Mouse (Mus musculus) right cerebral cortex, postnatal 36 days (tissue): ENCODE data around the gene Gm4869.
"Not testable (repeated sequence)": the region's sequence is repeated elsewhere in the genome, so short reads cannot be mapped to it uniquely, and the experiment has no call there.

Source experiments
- DNase-seq, 2 experiments: peaks; one replicate each; pipeline ENCODE4 v3.0.0; 2022; ENCODE audit warnings: low spot score in 2 of 2, mixed read lengths in 1 of 2

Gene Gm4869

GRCm38 (mm10) chr5:140464943-140465342 lies 19.5 kb downstream of the Gm4869 start:
- no peak for DNase-seq

- DNase-seq, result no peak
Observed at GRCm38 (mm10) chr5:140472336-140472735, 26.9 kb downstream of the Gm4869 start.

GRCm38 (mm10) chr5:140481458-140481857 lies 36.0 kb downstream of the Gm4869 start:
- peak in 1 of 2 experiments; percentile 28 for DNase-seq

DNA sequence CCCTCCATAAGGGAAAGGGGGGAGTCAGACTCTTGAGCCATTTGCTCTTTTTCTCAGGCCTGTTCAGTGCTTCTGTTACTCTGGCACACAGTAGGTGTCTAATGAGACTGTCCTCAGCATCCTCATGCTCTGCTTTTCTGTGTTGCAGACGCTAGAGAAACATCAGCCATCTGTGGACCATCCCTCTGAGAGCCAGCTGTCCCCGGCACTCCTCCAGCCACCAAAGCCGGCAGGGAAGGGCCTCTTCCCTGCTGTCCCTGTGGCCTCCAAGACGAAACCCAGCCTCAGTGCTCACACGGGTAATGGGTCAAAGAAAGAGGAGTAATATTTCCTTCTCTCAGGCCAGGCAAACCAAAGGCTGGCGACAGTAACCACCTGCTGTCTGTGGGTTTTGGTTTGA lies 45.7 kb downstream of the Gm4869 start:
- DNase-seq, result no peak

- no peak for DNase-seq
Observed at GRCm38 (mm10) chr5:140492684-140493233, 47.3 kb downstream of the Gm4869 start.

DNA sequence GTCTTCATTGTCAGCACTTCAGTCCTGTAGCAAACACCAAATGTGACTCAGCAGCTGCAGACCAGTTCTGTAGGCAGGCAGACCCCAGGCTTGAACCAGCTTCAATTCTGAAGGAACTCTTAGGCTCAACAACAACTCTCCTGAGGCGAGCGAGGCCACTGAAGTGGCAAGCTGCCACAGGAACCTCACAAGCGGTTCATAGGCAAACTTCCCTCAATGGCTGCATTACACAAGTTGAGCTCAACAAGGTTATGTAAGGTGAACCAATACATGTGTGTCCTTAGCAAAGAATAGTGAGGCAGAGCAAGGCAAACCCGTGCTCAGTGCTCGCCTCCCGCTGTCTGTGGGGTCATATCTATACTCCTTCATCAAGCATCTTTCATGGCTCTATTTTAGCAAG lies 52.7 kb downstream of the Gm4869 start:
- no peak for DNase-seq

- DNase-seq, result no peak
Observed at GRCm38 (mm10) chr5:140500736-140501135, 55.3 kb downstream of the Gm4869 start.

DNA sequence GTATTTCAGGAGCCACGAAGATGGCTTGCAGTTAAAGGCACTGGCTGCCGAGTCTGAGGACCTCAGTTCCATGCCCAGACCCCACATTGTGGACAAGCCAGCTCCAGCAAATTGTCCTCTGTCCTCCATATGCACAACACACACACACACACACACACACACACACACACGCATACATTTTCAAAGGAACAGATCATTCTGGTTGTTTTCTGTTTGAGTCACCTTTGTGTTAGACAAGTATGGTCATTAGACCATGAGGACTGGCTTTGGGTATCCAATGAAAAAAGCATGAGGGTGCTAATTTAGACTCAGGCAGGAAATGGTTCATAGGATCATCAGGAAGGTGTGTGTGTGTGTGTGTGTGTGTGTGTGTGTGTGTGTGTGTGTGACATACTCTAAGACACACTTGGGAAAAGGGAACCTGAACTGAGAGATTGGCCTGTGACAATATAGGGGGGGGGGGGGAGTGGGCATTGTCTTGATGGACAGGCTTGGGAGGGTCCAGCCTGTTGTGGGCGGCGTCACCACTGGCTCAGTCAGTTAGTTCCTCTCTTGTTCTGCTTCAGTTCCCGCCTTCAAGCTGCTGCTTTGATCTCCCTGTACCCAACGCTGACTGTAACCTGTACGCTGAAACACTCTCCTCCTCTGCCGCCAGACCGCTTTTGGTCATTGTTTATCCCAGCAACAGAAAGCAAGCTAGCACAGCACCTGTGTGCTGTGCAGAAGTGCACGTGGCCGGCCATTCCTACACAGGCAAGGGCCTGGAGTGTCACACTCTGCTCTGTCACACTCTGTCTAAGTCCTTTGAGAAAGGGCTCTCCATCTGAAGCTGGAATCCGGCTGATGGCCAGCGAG lies 56.8 kb downstream of the Gm4869 start:
- no peak for DNase-seq

DNA sequence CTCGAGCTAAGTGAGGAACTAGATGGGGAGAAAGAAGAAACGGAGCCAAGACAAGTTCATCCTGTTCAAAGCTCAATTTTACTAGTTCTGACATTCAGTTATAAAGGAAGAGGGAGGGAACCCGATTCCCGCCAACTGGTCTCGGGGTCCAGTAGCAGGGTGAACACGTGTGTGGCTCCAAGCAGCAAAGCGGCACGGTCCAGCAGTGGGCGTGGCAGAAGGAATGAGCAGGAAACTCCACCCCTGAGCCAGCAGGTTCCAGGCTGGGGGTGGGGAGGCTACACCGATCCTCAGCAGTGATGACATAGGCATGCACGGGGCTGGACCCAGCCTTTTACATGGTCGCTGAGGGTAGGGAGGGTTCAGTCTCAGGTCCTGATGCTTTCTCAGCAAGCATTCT lies 57.5 kb downstream of the Gm4869 start:
- DNase-seq, result not testable (repeated sequence)

DNA sequence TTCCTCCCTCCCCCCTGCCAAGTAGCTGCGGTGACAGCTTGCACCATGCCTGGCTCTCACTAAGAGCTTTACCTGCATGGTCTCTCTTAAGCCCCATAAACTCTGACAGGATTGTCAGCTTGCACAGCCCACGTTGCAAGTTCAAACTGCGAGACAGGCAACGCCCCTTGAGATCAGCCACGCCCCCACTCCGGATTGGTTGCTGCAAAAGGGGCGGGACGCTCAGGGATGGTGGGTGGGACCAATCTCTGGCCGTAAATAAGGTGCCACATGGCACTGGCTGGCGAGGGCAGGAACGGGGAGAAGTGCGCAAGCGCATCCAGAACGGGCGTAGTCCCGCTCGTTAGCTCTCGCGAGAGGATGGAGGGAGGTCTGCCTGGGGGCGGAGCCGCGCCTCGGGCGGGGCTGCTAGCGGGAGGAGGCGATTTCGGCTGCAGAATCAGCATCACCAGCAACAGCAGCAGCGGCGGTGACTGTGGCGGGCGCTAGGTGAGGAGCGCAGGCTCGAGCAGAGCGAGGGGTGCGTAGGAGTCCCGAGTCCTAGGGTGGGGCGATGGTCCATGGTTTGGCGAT lies 59.8 kb downstream of the Gm4869 start, which contains the start of gene Chst12:
Gene Chst12 (plus strand): TSS at position 343 of the 573 bp plus-strand sequence.
- DNase-seq, result peak; percentile 98 to 99

DNA sequence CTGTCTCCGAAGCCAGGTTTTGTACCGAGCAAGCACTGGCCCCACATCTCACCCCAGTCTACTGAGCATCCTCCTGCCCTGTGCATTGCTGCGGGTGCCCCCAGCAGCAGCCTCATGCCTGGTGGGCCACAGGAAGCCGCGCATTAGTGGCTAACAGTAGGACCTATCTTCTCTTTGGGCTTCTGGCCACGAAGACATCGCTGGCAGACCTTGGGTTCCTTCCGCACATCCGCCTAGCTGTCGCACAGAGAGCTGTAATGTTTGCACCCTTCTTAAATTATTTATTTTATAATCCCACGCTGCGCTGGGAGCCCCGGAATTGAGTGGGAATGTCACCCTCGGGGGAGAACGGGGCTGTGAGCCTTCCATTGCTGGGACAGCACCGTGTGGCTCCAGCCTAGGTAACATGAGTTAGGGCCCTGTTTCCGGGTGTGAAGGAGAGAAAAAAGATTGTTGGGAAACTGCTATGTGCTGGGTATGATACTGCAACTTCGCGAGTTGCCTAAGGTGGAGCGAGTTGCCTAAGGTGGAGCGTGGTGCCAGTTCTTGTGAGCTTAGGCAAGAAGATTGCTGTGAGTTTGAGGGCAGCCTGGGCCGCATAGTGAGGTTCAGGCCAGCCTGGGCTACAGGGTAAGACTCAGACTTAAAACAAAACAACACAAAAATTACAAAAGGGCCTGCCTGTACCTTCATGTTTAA lies 60.8 kb downstream of the Gm4869 start:
- DNase-seq, result no peak

- DNase-seq, result no peak
Observed at GRCm38 (mm10) chr5:140507466-140508208, 62.2 kb downstream of the Gm4869 start.

DNA sequence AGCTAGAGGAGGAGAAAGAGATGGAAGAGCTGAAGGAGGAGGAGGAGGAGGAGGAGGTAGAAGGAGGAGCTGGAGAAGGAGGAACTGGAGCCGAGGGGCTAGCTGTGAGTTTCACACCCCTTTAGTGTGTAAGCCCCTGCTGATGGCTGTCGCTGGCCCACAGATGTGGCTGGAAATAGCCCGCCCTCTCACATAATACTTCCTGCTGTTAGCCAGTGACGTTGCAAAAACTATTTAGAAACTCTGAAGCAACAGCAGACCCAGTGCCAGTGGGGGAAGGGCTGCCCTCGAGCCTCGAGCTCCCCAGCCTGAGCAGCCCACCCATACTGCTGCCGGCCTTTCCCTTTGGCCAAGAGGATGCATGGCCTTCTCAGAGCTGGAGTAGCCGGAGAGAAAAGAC lies 63.2 kb downstream of the Gm4869 start:
- no peak for DNase-seq

GRCm38 (mm10) chr5:140509204-140509603 lies 63.8 kb downstream of the Gm4869 start:
- DNase-seq, result no peak

DNA sequence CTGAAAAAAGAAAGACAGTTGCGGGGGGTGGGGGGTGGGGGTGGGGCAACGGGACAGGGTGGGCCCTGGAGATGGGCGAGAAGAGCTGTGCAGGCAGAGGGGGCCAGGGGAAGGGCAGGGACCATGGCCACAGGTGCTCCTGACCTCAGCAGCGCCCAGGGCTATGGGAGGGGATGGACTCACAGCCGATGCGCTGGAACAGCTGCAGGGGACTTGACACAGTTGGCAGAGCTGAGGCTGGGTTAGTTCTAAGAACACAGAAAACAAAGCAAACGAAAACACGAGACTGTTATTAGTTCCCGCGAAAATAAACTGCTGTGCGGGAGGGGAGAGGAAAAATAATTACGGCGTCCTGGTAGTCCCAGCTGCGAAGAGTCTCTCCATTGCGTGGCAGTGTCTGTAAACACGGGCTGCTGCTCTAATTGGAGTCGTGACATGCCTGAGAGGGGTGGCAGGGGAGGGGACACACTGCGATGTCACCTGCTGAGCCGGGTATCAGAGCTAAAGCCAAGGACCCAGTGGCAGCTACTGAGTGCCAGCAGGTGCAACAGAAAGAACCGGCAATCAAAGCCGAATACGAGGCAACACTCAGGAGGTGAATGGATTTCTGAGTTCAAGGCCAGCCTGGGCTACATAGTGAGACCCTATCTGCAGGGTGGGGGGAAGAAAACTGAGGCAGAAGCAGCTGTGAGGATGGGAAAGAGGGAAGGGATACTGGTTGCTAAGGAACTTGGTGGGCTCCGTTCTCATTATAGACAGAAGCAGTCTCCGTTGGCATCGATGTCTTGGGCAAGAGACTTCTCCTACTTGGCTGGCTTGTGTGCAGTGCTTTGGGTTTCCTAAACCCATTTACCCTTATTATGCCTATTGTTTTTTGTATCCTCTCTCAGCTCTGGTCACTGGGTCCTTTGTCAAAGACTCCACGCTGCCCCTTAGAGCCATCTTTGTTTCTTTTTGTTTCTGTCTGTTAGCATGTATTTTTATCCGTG lies 64.9 kb downstream of the Gm4869 start:
- no peak for DNase-seq

- DNase-seq, result no peak
Observed at GRCm38 (mm10) chr5:140513921-140514320, 68.5 kb downstream of the Gm4869 start.

DNA sequence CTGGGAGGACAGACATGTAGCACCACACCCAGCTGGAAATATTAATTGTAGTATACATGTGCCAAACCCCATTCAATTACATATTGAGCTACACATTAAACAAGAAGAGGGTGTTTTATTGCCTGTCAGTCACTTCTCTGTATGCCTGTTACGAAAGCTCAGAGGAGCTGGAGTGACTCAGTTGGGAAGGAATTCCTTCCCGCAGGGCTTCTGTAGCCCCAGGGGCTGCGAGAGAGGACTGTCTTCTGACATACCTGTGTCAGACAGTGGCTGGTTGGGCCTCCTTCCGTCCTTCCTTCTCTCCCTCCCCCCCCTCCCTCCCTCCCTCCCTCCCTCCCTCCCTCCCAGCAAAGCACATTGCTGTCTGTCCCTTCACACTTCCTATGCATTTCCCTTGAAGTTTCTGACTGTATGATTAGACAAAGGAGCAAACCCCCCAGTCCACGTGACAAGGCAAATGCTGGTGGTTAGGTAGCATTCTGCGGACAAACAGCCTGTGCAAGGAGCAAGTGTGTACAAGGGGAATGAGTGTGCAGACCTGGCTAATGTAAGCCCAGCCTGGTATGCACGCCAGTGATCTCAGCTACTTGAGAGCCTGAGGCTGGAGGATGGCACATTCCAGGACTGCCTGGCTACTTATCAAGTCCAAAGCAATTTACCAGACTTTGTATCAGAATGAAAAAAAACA lies 69.5 kb downstream of the Gm4869 start:
- DNase-seq, result no peak

- no peak for DNase-seq
Observed at GRCm38 (mm10) chr5:140517159-140517920, 71.9 kb downstream of the Gm4869 start.

GRCm38 (mm10) chr5:140517921-140518230 lies 72.4 kb downstream of the Gm4869 start:
- DNase-seq, result no peak
